Mouse (Mus musculus) mouse embryonic stem cell (cell line): ENCODE results near the gene Ptprf.

ENCODE experiments used
- in situ Hi-C, 2 experiments: fragments of 300-500 bp; cut with MboI; formaldehyde crosslinking; loops; 1 replicate in 1 of 2; 3 replicates in 1 of 2; pipeline ENCODE4 v1.14.3; 2019 to 2020; ENCODE audit warnings: low sequenced_read_pairs in 2 of 2, low pct_unique_long_range_greater_than_20kb in 1 of 2, mixed read lengths in 1 of 2; ENCODE audit not compliant: unreplicated experiment in 1 of 2

Ptprf gene

GRCm38 (mm10) chr4:118178952-118179466 is 112.2 kb downstream of the Ptprf start:
- in situ Hi-C loops, result no loop called here

- in situ Hi-C loops, result no loop called here
Observed at GRCm38 (mm10) chr4:118172461-118172860, 118.7 kb downstream of the Ptprf start.

- in situ Hi-C loops, result no loop called here
Observed at GRCm38 (mm10) chr4:118171006-118171405, 120.2 kb downstream of the Ptprf start.

GRCm38 (mm10) chr4:118162123-118162522 is 129.1 kb downstream of the Ptprf start:
- in situ Hi-C loops, result no loop called here
